Mouse (Mus musculus): Measurements from ENCODE around the gene Rela. TPM values are rescaled to one million over a fixed set of nuclear protein-coding genes. Genes with fewer than 3 reads are reported as not detected.

Rela gene
- polyA plus RNA-seq, 1 experiment = 59.9 TPM

DNA sequence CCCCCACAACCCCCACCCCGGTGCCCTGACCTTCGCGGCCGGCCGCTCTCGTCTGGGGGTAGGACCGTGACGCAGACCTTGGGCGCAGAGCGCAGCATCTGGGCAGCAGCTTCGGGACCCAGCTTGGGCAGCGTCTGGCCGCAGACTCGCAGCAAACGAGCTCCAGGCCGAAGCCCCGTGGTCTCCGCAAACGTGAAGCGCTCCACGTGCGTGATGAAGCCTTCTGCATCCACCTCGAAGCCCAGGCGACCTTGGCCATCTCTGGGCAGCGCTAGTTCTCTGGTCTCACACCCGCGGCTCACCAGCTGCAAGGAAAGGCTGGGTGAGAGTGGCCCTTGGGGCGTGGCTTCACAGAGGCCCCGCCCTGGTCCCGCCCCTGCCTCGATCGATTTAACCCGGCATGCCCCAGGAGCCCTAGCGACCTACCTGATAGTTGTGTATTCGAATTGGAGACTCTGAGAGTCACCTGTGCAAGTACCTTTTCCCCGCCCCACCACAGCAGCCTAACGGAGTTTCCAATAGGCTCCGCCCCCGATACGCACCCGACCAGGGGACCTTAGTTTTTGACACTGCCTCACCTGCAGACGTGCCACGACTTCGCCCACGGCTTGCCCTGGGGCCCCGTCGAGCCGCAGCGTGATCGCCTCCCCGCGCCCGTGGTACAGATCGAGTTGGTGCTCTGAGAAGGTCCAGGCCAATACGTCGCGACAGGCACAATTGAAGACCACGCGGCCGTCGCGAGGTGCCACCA is 16.9 kb downstream of the Rela start:
- TF ChIP-seq POLR2A (IDR thresholded peaks at IDR 0.05; ENCODE audit: low read depth, low read length) (no peak), CTCF (conservative IDR thresholded peaks at IDR 0.05; ENCODE audit: insufficient read depth, insufficient read length, low read depth, low read length) (no peak)
- Histone ChIP-seq H3K4me1 (ENCODE audit: control insufficient read depth, insufficient read depth, low read length) (peaks cover 4% of the 10 kb centered on the region; the same call in 1 of the 2 replicates), H3K4me3 (ENCODE audit: insufficient read depth, low read depth, low read length) (peak overlapping the region; percentile 14), H3K27ac (ENCODE audit: insufficient read depth, low read depth, low read length) (no peak overlapping the region), H3K36me3 (ENCODE audit: control insufficient read depth, insufficient read depth, low read length) (no peaks in the 10 kb centered on the region), H3K27me3 (replicated peaks; ENCODE audit: control insufficient read depth, insufficient read depth, low read length) (no peaks in the 10 kb centered on the region)
- WGBS = 23% methylated on average over 62 of the region's 62 CpGs
- no peak for DNase-seq

DNA sequence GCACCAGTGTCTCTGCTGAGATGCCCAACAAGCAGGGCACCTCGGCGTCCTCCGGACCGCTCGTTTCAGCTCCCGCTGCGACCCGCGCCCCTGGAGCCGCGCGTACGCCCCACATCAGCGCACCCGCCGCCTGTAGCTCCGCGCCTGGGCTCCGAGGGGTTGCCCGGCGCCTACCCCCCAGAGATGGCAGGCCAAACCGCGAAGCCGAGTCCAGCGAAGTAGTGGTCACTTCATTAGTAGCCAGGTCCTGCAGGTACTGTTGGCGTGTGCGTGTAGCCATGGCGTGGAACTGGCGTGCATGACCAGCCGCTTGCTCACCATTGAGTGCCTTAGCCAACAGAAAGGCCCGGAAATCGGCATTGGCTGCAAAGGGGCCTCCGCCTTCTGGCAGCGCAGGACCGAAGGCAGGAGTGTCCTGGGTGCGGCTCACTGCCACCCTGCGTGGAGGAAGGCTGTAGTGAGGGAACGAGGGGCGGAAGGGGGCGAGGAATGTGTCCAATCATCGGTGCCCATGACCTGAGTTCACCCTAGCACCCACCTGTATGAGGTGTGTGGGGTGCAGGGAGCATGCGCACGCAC is 17.5 kb downstream of the Rela start:
- Histone ChIP-seq H3K27me3 (replicated peaks; ENCODE audit: control insufficient read depth, insufficient read depth, low read length) (no peaks in the 10 kb centered on the region), H3K4me1 (ENCODE audit: control insufficient read depth, insufficient read depth, low read length) (no peaks in the 10 kb centered on the region), H3K27ac (ENCODE audit: insufficient read depth, low read depth, low read length) (no peak overlapping the region), H3K36me3 (ENCODE audit: control insufficient read depth, insufficient read depth, low read length) (no peaks in the 10 kb centered on the region), H3K4me3 (ENCODE audit: insufficient read depth, low read depth, low read length) (peak overlapping the region; percentile 14)
- 42% methylated on average over 43 of the region's 43 CpGs for WGBS
- no peak for DNase-seq
- TF ChIP-seq CTCF (conservative IDR thresholded peaks at IDR 0.05; ENCODE audit: insufficient read depth, insufficient read length, low read depth, low read length) (no peak), POLR2A (IDR thresholded peaks at IDR 0.05; ENCODE audit: low read depth, low read length) (no peak)

DNA sequence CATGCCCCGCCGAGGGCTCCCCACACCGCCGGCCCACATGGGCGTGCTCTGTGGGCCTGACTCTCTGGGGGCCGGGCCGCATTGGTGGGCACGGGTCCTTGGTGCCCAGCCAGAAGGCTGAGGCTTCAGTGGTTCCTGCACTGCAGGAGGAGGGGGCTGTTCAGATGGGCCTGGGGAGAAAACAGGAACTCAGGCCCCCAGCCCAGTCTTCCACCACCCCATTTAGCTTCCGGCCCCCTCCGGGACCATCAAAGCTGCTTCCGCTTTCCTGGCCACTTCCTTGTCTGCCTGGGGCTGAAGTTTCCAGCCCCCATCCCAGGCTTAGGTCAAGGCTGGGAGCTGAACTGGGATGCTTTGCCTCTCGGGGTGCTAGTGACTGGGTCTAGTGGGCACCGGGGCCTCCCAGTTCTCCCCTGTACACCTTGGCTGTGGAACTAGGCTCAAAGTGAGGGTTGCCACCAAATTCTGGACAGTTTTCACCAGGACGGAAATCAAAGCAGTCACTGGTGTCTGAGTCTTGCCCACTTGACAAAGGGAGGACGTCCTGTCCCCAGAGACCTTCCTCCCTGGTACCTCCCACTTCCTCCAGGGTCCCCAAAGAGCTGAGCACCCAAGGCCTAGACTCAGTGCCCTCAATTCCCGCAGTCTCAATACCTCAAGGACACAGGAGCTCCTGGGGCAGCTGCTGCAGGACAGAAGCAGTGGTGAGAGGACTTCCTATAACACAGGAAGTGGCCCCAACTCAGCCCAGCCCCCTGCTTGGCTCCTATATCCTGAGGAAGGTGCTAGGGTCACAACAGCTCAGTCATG is 23.9 kb downstream of the Rela start:
- peak; percentile 74 for DNase-seq
- Histone ChIP-seq H3K4me1 (ENCODE audit: control insufficient read depth, insufficient read depth, low read length) (peaks cover 7% of the 10 kb centered on the region; the same call in 1 of the 2 replicates), H3K27me3 (replicated peaks; ENCODE audit: control insufficient read depth, insufficient read depth, low read length) (no peaks in the 10 kb centered on the region), H3K4me3 (ENCODE audit: insufficient read depth, low read depth, low read length) (peak overlapping the region; percentile 44), H3K36me3 (ENCODE audit: control insufficient read depth, insufficient read depth, low read length) (no peaks in the 10 kb centered on the region; the same call in 1 of the 2 replicates), H3K27ac (ENCODE audit: insufficient read depth, low read depth, low read length) (peak overlapping the region; percentile 82)
- no peak for TF ChIP-seq POLR2A (IDR thresholded peaks at IDR 0.05; ENCODE audit: low read depth, low read length)
- TF ChIP-seq CTCF (conservative IDR thresholded peaks at IDR 0.05; ENCODE audit: insufficient read depth, insufficient read length, low read depth, low read length) = no peak
- 68% methylated on average over 16 of the region's 16 CpGs for WGBS

DNA sequence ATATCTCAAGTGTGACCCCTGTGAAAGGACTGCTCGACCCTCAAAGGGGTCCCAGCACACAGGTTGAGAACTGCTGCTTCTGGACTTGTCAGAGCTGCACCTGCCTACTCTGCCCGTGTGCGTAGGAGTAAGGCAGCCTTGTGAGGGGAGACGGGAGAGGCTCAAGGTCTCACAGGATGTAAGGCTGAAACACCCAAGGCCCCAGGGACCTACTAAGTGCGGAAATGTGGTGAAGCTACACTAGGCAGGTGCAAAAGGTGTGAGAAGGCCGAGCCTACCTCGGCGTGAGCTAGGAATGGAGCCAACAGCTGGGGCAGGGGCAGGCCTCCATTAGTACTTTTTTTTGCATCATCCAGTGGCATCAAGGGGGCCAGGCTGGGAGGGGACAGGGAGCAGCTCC is 25.0 kb downstream of the Rela start:
- 62% methylated on average over 8 of the region's 8 CpGs for WGBS
- peak overlapping the region; percentile 62 for H3K4me3 ChIP-seq (ENCODE audit: insufficient read depth, low read depth, low read length)
- peak overlapping the region; percentile 72 for H3K27ac ChIP-seq (ENCODE audit: insufficient read depth, low read depth, low read length)
- no peaks in the 10 kb centered on the region for H3K27me3 ChIP-seq (replicated peaks; ENCODE audit: control insufficient read depth, insufficient read depth, low read length)
- H3K4me1 ChIP-seq (ENCODE audit: control insufficient read depth, insufficient read depth, low read length) = peaks cover 7% of the 10 kb centered on the region; the same call in 1 of the 2 replicates
- DNase-seq = no peak
- H3K36me3 ChIP-seq (ENCODE audit: control insufficient read depth, insufficient read depth, low read length) = no peaks in the 10 kb centered on the region; the same call in 1 of the 2 replicates
- TF ChIP-seq CTCF (conservative IDR thresholded peaks at IDR 0.05; ENCODE audit: insufficient read depth, insufficient read length, low read depth, low read length) (no peak), POLR2A (IDR thresholded peaks at IDR 0.05; ENCODE audit: low read depth, low read length) (no peak)

DNA sequence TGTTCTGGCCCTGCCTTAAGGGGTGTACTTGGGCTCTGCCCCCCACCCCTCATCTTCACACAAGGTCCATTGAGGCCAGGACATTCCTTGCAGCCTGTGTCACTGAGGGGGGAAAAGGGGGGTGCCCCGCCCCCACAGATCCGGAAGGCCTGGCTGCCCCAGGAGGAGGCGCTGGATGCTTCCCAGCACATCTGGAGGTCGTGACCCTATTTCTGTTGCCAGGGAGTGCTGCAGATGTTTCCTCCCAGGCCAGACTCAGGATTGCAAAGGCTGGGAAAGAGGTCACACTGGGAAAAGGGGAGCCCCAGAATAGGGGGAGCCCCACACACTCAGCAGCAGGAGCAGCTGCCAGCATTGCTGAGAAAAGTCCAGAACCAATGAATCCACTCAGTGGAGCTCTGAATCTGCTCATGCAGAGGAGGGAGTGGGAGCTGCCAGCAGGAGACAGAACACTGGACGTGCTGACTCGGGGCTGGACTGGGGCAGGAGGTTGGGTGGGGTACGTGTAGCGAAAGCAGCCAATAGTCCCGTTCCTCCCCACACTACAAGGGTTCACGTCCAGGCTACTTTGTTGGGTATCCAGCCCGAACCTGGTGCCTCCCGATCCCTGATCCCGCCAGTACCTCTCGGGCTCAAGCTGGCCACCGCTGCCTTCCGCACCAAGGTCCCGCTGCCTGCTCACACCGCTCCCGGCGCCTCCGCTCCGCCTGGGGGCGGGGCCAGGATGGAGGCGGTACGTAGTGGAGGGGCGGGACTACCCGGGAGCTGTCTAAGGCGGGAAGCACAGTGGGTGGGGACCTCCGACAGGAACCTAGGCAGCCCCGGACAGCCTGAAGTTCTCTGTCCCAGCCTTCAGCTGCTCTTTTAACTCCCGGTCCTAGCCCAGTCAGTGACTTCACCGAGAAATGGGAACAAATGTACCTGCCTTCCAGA is 26.0 kb downstream of the Rela start, which contains the start of gene Sipa1:
TSS of gene Sipa1 (minus strand) at position 727 of the 933 bp plus-strand sequence.
- Histone ChIP-seq H3K36me3 (ENCODE audit: control insufficient read depth, insufficient read depth, low read length) (no peaks in the 10 kb centered on the region; the same call in 1 of the 2 replicates), H3K27ac (ENCODE audit: insufficient read depth, low read depth, low read length) (peak within 1 kb of the TSS; percentile 72), H3K27me3 (replicated peaks; ENCODE audit: control insufficient read depth, insufficient read depth, low read length) (no peaks in the 10 kb centered on the region), H3K4me1 (ENCODE audit: control insufficient read depth, insufficient read depth, low read length) (peaks cover 7% of the 10 kb centered on the region; the same call in 1 of the 2 replicates), H3K4me3 (ENCODE audit: insufficient read depth, low read depth, low read length) (peak within 1 kb of the TSS; percentile 62)
- TF ChIP-seq CTCF (conservative IDR thresholded peaks at IDR 0.05; ENCODE audit: insufficient read depth, insufficient read length, low read depth, low read length) (no peak), POLR2A (IDR thresholded peaks at IDR 0.05; ENCODE audit: low read depth, low read length) (peak; percentile 79)
- peak; percentile 96 for DNase-seq
- 4% methylated on average over 32 of the region's 32 CpGs for WGBS

DNA sequence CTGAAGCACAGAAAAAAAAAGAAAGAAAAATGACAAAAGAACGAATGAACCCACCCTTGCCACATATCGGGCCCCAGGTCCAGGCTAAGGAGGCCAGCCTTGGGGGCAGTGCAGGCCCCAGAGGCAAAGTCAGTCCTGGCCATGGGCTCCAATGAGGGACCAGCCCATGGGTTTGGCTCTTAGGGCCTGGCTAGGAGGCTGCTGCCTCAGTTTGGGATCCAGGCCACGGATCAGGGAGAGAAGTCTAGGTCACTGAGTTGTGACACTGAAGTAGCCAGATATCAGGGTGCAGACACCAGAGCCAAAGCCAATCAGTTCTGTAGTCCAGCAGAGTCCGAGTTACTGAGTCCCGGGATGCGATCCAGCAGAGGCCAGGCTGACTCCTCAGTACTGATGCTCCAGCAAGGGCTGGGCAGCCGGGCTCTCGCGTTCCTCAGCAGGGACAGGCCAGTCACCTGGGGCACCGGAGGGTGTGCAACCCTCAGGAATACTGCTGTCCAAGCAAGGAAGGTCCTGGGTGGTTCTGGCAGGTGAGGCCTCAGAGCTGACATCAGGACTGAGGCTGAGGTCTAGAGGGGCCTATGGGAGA is 27.5 kb downstream of the Rela start:
- Histone ChIP-seq H3K27me3 (replicated peaks; ENCODE audit: control insufficient read depth, insufficient read depth, low read length) (no peaks in the 10 kb centered on the region), H3K27ac (ENCODE audit: insufficient read depth, low read depth, low read length) (no peak overlapping the region), H3K4me1 (ENCODE audit: control insufficient read depth, insufficient read depth, low read length) (peaks cover 7% of the 10 kb centered on the region; the same call in 1 of the 2 replicates), H3K36me3 (ENCODE audit: control insufficient read depth, insufficient read depth, low read length) (no peaks in the 10 kb centered on the region; the same call in 1 of the 2 replicates), H3K4me3 (ENCODE audit: insufficient read depth, low read depth, low read length) (no peak overlapping the region)
- 98% methylated on average over 10 of the region's 10 CpGs for WGBS
- DNase-seq = no peak
- TF ChIP-seq CTCF (conservative IDR thresholded peaks at IDR 0.05; ENCODE audit: insufficient read depth, insufficient read length, low read depth, low read length) (no peak), POLR2A (IDR thresholded peaks at IDR 0.05; ENCODE audit: low read depth, low read length) (no peak)
